Mouse (Mus musculus): ENCODE measurements around the gene Mat2a. TPM values are rescaled to one million over a fixed set of nuclear protein-coding genes. Genes with fewer than 3 reads are reported as not detected.
"Not testable (repeated sequence)": the region's sequence is repeated elsewhere in the genome, so short reads cannot be mapped to it uniquely, and the experiment has no call there.

Gene Mat2a
- polyA plus RNA-seq, 2 experiments, result 99.9 to 159 TPM

- Histone ChIP-seq H3K4me1 (replicated peaks; ENCODE audit: control insufficient read depth in 2 of 2, insufficient read depth in 2 of 2, low read length in 1 of 2) (peaks cover 0 to 5% of the 10 kb centered on the region in 2 experiments; a peak in 2 of 4 replicates), H3K9ac (replicated peaks) (no peak overlapping the region), H3K27me3 (ENCODE audit: control insufficient read depth, insufficient read depth, low read length) (no peaks in the 10 kb centered on the region), H3K4me2 (ENCODE audit: low read depth) (no peak overlapping the region), H3K4me3 (ENCODE audit: insufficient read depth in 1 of 2, low read depth in 2 of 2, low read length in 2 of 2) (no peak overlapping the region), H3K27ac (no peak overlapping the region), H3K9me3 (ENCODE audit: control insufficient read depth, low read length) (no peaks in the 10 kb centered on the region), H3K36me3 (replicated peaks; ENCODE audit: control insufficient read depth, insufficient read depth, low read depth) (no peaks in the 10 kb centered on the region)
- ATAC-seq (ENCODE audit: insufficient read depth) (no peak), DNase-seq (ENCODE audit: low read depth in 3 of 3, low spot score in 3 of 3) (no peak)
- 52% methylated on average over 2 of the region's 2 CpGs for WGBS (ENCODE audit: insufficient replicate concordance)
- TF ChIP-seq EP300 (IDR thresholded peaks at IDR 0.05; ENCODE audit: low read depth) (no peak), CTCF (IDR thresholded peaks at IDR 0.05; ENCODE audit: low read depth) (no peak)
These were observed 42.8 kb upstream of the Mat2a start for GRCm38 (mm10) chr6:72482156-72482555.

- peaks cover 0 to 5% of the 10 kb centered on the region in 2 experiments; a peak in 2 of 4 replicates for H3K4me1 ChIP-seq (replicated peaks; ENCODE audit: control insufficient read depth in 2 of 2, insufficient read depth in 2 of 2, low read length in 1 of 2)
- no peaks in the 10 kb centered on the region for H3K9me3 ChIP-seq (ENCODE audit: control insufficient read depth, low read length)
- 70% methylated on average over 2 of the region's 2 CpGs for WGBS (ENCODE audit: insufficient replicate concordance)
- no peak overlapping the region for H3K4me3 ChIP-seq (ENCODE audit: insufficient read depth in 1 of 2, low read depth in 2 of 2, low read length in 2 of 2)
- H3K4me2 ChIP-seq (ENCODE audit: low read depth), result no peak overlapping the region
- ATAC-seq (ENCODE audit: insufficient read depth) (no peak), DNase-seq (ENCODE audit: low read depth in 3 of 3, low spot score in 3 of 3) (no peak)
- no peak overlapping the region for H3K9ac ChIP-seq (replicated peaks)
- no peaks in the 10 kb centered on the region for H3K36me3 ChIP-seq (replicated peaks; ENCODE audit: control insufficient read depth, insufficient read depth, low read depth)
- no peaks in the 10 kb centered on the region for H3K27me3 ChIP-seq (ENCODE audit: control insufficient read depth, insufficient read depth, low read length)
- TF ChIP-seq CTCF (IDR thresholded peaks at IDR 0.05; ENCODE audit: low read depth), result no peak
- no peak for TF ChIP-seq EP300 (IDR thresholded peaks at IDR 0.05; ENCODE audit: low read depth)
- no peak overlapping the region for H3K27ac ChIP-seq
These were observed 41.0 kb upstream of the Mat2a start for GRCm38 (mm10) chr6:72480422-72480702.

- Histone ChIP-seq H3K9ac (replicated peaks) (no peak overlapping the region), H3K27me3 (ENCODE audit: control insufficient read depth, insufficient read depth, low read length) (no peaks in the 10 kb centered on the region), H3K4me2 (ENCODE audit: low read depth) (no peak overlapping the region), H3K4me1 (replicated peaks; ENCODE audit: control insufficient read depth in 2 of 2, insufficient read depth in 2 of 2, low read length in 1 of 2) (peaks cover 0 to 5% of the 10 kb centered on the region in 2 experiments; a peak in 2 of 4 replicates), H3K4me3 (ENCODE audit: insufficient read depth in 1 of 2, low read depth in 2 of 2, low read length in 2 of 2) (no peak overlapping the region), H3K9me3 (ENCODE audit: control insufficient read depth, low read length) (no peaks in the 10 kb centered on the region), H3K27ac (no peak overlapping the region), H3K36me3 (replicated peaks; ENCODE audit: control insufficient read depth, insufficient read depth, low read depth) (no peaks in the 10 kb centered on the region)
- no peak for DNase-seq (ENCODE audit: low read depth in 3 of 3, low spot score in 3 of 3)
- TF ChIP-seq EP300 (IDR thresholded peaks at IDR 0.05; ENCODE audit: low read depth), result no peak
- TF ChIP-seq CTCF (IDR thresholded peaks at IDR 0.05; ENCODE audit: low read depth), result no peak
- 50% methylated on average over 12 of the region's 12 CpGs for WGBS (ENCODE audit: insufficient replicate concordance)
- no peak for ATAC-seq (ENCODE audit: insufficient read depth)
These were observed 40.5 kb upstream of the Mat2a start for GRCm38 (mm10) chr6:72479645-72480421.

- H3K27me3 ChIP-seq (ENCODE audit: control insufficient read depth, insufficient read depth, low read length); H3K9me3 ChIP-seq (ENCODE audit: control insufficient read depth, low read length); H3K36me3 ChIP-seq (replicated peaks; ENCODE audit: control insufficient read depth, insufficient read depth, low read depth); DNase-seq (ENCODE audit: low read depth in 3 of 3, low spot score in 3 of 3); H3K4me1 ChIP-seq (replicated peaks; ENCODE audit: control insufficient read depth in 2 of 2, insufficient read depth in 2 of 2, low read length in 1 of 2); H3K4me2 ChIP-seq (ENCODE audit: low read depth); H3K9ac ChIP-seq (replicated peaks); H3K27ac ChIP-seq; ATAC-seq (ENCODE audit: insufficient read depth); H3K4me3 ChIP-seq (ENCODE audit: insufficient read depth in 1 of 2, low read depth in 2 of 2, low read length in 2 of 2): not testable (repeated sequence)
- WGBS (ENCODE audit: insufficient replicate concordance), result 69% methylated on average over 3 of the region's 3 CpGs
These were observed 39.3 kb upstream of the Mat2a start for GRCm38 (mm10) chr6:72478691-72479090.

GRCm38 (mm10) chr6:72477621-72478020 lies 38.3 kb upstream of the Mat2a start:
- peaks cover 0 to 5% of the 10 kb centered on the region in 2 experiments; a peak in 2 of 4 replicates for H3K4me1 ChIP-seq (replicated peaks; ENCODE audit: control insufficient read depth in 2 of 2, insufficient read depth in 2 of 2, low read length in 1 of 2)
- ATAC-seq (ENCODE audit: insufficient read depth) (no peak), DNase-seq (ENCODE audit: low read depth in 3 of 3, low spot score in 3 of 3) (no peak)
- WGBS (ENCODE audit: insufficient replicate concordance), result 68% methylated on average over 3 of the region's 3 CpGs
- no peak overlapping the region for H3K9ac ChIP-seq (replicated peaks)
- H3K4me2 ChIP-seq (ENCODE audit: low read depth), result no peak overlapping the region
- H3K27ac ChIP-seq, result no peak overlapping the region
- H3K4me3 ChIP-seq (ENCODE audit: insufficient read depth in 1 of 2, low read depth in 2 of 2, low read length in 2 of 2), result no peak overlapping the region
- no peaks in the 10 kb centered on the region for H3K27me3 ChIP-seq (ENCODE audit: control insufficient read depth, insufficient read depth, low read length)
- TF ChIP-seq CTCF (IDR thresholded peaks at IDR 0.05; ENCODE audit: low read depth) (no peak), EP300 (IDR thresholded peaks at IDR 0.05; ENCODE audit: low read depth) (no peak)
- no peaks in the 10 kb centered on the region for H3K36me3 ChIP-seq (replicated peaks; ENCODE audit: control insufficient read depth, insufficient read depth, low read depth)
- H3K9me3 ChIP-seq (ENCODE audit: control insufficient read depth, low read length), result no peaks in the 10 kb centered on the region

Data from liver, embryonic 14.5 days (tissue).